Mouse (Mus musculus) thymus, postnatal 10 days (tissue): ENCODE data around the gene Tpm1.

Experiments used
- DNase-seq, 2 experiments: peaks; one replicate each; pipeline ENCODE4 v3.0.0; 2021; ENCODE audit warnings: low spot score in 2 of 2

Gene Tpm1

DNA sequence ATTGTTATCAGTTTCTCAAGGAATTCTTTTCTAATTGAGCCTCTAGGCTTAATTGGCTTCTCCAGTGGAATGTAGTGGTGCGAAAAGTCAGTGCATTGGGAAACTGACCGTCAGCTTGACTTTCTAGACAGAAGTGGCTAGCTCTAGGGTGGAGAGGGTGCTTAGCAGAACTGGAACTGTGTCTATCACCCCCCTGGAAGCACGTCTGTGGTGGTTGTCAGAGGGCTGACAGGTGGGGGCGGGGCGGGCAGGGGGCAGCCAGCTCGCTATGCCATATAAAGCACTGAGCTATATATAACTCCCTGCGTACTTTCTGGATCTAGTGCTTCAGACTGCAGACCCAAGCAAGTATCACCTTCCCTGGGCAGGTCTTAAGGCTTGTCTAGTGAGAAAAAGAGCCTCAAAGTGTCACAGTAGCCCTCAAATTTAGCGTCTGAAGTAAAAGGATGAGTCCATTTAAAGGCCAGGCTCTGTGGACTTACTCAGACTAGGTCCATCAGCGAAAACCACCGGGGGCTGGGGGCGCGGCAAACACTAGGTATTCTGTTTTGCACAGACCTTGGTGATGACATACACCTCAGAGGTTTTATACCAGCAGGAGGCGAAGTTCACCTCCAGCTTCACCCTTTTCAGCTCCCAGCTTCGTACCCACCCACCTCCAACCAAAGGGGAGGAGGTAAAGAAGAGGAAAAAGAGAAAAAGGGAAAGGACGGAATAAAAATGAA lies 2.2 kb downstream of the Tpm1 start:
- no peak for DNase-seq

- DNase-seq: no peak
Measured at GRCm38 (mm10) chr9:67045966-67046602, 3.1 kb downstream of the Tpm1 start.

DNA sequence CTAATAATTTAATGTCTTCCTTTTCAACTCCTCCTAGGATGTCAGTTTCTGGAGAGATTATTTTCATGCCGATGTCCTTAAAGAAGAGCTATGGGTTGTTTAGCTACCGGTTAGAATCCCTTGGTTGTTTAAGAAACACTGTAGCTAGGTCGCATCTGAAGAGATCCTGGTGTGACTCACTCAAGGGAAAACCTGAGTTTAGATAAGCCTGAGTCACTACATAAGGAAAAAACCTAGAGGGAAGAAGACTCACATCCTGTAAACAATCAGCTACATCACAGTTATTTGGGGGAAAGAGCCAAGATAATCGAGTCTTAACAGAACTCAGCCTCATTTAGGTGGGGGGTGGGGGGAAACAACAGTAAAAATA lies 3.9 kb downstream of the Tpm1 start:
- DNase-seq: no peak

GRCm38 (mm10) chr9:67044551-67045305 lies 4.5 kb downstream of the Tpm1 start:
- DNase-seq: peak; percentile 24 to 58

DNA sequence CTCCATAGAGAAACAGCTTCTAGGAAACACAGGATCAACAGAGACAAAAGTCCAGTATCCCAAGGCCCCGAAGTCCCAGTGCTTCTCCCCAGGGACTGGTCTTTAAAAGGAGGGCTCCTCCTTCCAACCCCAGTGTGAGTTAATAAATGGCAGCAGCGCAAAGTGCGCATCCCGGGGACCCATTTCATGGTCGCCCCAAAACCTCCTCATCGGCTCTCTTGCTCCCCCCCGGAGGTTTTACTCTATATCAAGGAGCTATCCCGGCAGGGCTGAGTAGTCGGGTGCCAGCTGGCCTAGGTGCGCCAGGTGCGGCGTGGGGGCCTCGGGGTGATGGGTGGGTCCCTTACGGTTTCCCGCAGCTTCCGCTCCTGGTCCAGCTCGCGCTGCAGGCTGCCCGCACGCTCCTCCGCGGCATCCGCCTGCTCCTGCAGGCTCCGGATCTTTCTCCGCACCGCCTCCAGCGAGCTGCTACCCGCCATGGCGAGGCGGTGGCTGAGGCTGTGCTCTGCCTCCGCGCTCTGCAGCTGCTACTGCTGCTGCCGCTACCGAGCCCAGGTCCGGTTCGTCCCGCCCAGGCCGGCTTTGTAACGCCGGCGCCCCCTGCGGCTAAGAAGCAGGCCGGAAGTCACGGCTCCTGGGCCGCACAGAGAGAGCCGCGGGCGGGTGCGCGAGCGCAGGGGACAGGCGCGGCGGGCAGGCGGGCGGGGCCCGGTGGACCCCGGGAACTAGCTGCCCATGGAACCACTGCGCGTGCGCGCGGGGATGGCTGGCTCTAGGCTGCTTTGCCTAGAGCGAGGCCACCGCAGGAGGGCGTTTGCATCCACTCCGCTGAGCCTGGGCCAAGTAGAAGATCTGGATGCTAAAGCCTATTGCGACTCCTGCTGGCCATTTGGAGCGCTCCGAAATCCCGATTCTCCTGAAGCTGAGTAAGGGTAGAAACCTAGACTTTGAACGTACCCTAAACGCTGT lies 5.7 kb downstream of the Tpm1 start:
- DNase-seq: peak; percentile 98 to 100

GRCm38 (mm10) chr9:67042813-67043207 lies 6.4 kb downstream of the Tpm1 start:
- DNase-seq: no peak

DNA sequence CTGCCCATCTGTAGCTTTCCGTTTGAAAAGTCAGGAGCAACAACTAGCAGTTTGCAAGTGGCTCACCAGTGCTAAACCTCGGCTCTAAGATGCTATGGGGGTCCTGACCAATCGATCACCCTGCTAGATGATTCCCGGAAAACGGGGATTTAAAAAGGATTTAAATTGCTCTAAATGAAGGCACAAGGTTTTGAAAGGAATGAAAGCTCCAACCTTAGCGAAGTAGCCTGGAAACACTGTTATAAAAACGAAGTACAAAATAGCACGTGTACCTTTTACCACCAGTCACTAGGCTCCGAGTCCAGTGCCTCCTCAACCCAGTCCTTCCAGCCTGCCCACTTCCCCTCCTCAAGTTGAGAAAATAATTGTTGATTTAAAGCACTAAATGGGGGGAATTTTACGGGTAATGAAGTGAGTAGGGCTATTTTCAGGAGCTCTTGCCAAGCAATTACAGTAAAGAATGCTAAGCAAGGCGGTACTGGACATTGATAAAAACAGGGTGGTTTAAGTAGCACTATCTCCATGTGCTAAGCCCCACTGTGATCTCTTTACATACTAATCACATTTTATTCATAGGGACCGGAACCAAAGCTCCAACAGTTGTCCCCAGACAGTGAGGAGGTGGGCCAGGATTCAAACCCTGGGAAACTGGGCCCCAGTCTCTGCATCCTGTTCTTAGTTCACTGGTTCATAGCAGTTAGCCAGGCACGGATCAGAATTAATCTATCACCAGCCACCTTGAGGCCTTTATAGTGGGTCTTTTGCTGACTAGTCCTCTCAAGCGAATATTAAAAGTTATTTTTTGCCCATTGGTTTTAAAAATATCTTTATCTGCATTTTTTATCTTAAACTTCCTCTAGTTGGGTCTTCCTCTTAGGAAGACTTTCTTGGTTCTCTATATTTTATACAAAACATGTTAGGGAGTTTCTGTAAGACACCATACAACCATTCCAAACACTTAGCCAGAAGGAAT lies 7.1 kb downstream of the Tpm1 start:
- DNase-seq: no peak

GRCm38 (mm10) chr9:67040963-67041839 lies 8.0 kb downstream of the Tpm1 start:
- DNase-seq: no peak

DNA sequence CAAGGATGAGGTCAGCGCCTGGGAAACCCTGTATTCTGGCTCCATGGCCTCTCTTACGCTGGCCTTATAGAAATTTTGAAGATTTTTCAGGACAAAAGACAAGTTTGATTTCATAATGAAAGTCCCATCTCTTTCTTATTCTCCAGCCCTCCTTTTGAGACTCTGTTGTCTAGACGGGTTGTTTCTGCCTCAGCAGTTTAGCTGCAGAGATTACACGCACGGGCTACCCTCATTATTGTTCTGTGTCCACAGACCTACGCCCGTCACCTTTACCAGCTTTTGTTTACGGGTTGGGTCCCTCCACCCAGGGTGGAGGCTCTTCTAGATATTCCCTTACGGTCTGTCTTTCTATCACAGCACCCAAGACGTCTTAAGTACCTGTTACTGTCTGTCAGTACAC lies 9.3 kb downstream of the Tpm1 start:
- DNase-seq: no peak

DNA sequence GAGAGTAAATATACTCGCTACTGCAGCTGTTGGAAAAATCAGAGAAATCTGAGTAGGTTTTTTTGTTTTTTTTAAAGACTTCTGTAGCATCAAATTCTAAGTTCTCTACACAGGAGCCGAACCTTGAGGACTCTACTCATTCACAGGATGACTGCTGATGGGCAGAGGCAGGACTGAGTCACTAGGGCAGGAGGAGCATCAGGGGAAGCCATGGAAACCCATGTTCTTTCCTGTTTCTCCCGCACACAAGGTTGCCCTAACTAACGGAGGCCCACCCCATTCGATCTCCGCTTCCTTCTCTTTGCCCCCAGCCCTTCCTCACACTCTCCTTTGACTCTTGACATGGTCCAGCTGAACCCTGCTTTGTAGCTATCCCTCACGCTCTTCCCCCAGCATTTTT lies 10.5 kb downstream of the Tpm1 start:
- no peak for DNase-seq

DNA sequence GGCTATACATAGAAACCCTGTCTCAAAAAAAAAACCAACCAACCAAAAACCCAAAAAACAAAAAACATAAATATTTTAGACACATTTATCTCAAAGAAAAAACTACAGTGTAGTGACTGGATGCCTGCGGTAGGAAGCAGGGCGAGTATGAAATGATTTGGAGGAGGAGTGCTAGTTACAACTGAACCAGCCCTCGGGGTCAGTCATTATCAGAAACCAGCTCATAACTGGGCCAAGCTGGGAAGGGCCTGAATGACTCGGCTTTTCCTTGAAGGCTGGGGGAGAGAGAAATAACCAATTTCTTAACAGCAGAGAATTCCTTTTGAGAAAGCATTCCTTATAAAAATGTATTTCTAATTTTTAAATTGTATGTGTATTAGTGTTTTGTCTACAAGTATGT lies 11.5 kb downstream of the Tpm1 start:
- DNase-seq: no peak

DNA sequence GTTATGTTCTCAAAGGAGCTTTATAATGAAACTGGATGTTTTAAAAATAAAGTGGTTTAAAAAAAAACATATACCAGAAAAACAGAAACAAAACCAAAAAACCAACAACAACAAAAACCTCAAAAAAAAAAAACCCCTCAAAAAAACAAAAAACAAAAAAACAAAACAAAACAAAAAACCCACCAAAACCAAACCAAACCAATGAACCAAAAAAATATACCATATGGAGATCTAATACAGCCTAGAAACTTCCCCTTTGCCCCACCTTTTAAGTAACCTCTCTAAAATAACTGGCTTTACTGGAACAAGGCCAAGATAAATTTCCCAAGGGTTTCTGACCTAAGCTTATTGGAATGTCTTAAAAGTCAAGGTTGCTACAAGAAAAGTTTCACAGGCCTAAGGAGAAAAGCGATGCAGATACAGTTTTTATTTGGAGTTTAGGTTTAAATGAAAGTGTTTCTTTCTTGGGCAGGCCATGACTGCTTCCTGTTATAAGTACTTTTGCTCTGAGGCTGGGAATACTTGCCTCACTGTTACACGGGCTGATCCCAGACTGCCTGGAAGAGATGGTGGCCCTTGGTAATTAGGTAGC lies 12.6 kb downstream of the Tpm1 start:
- no peak for DNase-seq

- DNase-seq: no peak
Measured at GRCm38 (mm10) chr9:67035957-67036451, 13.2 kb downstream of the Tpm1 start.

DNA sequence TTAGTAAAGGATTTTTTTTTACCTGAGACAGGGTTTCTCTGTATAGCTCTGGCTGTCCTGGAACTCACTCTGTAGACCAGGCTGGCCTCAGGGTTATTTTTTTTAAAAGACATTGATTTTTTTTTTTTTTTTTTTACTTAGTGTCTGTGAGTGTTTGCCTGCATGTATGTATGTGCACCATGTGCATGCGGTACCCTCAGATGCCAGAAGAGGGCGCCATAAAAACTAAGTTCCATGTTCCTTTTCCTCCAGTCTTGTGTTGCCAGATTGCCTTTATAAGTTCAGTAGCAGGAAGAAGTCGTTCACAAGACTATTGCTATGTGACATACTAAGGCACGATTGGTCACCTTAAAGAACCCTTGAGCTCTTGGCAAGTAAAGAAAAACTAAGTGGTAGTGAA lies 14.5 kb downstream of the Tpm1 start:
- no peak for DNase-seq

DNA sequence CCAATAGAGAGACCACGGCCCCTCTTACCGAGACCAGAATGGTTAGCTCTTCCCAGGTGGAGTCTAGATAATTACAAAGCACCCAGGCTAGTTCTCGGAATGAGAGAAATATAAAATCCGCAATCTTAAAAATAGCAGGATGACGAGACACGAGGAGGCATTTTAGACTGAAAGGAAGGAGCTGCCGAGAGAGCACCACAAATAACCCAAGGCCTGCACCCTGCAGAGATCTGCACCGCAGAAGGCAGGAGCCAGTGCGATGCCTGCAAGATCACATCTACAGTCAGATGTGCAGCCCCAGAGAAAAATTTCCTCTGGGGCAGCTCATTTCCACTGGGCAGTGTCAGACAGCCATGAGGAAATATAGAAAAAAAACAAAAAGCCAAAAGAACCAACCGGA lies 16.2 kb downstream of the Tpm1 start:
- DNase-seq: no peak

DNA sequence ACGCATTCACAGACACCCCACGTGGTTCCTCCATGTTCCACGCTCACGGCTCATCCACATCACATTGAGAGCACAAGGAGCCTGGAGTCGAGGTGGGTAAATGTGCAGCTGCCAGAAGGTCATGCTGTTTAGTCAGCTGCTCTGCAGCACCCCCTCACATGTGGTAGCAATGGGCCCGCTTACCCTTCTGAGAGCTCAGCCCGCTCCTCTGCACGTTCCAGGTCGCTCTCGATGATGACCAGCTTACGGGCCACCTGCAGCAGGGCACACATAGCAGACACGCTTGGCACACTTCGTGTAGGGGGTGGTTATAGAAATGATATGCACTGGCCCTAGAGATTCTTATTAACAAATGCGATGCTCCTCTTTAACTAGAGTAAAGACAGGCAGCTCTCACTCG lies 16.6 kb downstream of the Tpm1 start:
- no peak for DNase-seq

GRCm38 (mm10) chr9:67029518-67029917 lies 19.7 kb downstream of the Tpm1 start:
- DNase-seq: no peak

DNA sequence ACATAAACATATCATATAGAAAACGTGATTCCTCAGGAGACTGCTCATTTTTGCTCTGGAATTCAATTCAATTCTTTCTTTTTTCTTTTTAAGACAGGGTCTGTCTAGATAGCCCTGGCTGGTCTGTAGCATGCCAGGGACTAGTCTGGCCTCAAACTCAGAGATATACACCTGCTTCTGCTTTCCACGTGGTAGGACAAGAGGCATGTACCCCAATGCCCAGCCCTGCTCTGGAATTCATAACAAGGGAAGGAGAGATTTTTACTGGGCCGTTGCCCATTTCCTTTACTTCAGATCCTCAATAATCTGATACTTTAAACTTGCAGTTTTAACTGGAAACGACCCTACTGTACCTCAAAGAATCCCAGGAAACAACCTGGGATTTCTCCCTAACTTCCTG lies 20.3 kb downstream of the Tpm1 start:
- no peak for DNase-seq

DNA sequence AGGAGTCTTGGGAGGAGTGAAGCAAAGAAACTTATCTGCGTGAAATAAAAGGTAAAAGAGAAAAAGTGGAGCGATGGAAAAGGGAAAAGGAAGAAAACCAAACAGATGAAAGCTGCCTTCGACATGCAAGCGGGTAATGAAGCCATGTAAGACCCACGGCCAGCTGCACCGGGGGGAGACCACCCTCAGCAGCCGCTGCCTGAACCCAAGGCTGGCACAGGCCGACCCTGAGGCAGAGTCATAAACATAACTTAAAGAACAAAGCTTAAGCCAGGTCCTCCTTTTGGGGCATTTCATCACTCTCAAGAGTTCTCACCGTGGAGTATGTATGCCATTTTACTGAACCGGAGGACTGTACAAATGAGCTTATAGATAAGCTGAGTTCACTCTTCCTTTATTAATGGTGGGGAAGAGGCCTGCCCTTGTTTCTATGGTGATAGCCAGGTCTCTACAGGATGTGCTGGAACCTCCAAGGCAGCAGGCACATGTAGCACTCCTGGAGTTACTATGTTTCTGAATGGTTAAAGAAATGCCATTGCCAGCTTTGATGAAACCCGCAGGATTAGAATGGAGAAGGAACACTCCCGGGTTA lies 21.0 kb downstream of the Tpm1 start:
- DNase-seq: no peak
